Mouse (Mus musculus) frontal cortex, adult (tissue): Measurements from ENCODE around the gene Smco2.

Experiments
- ATAC-seq: cut with Nextera tagmentation; 2 replicates; pipeline ENCODE4 v1.9.2; 2017; ENCODE audit warnings: mild to moderate bottlenecking, moderate library complexity, mixed read lengths; ENCODE audit not compliant: low TSS enrichment

Smco2 gene

GRCm38 (mm10) chr6:146901929-146902328, 52.0 kb downstream of the Smco2 start:
- ATAC-seq, result no peak

GRCm38 (mm10) chr6:146903632-146904031, 53.7 kb downstream of the Smco2 start:
- ATAC-seq, result no peak

- no peak for ATAC-seq
These were observed 54.8 kb downstream of the Smco2 start for GRCm38 (mm10) chr6:146904707-146905106.

GRCm38 (mm10) chr6:146906000-146906786, 56.3 kb downstream of the Smco2 start:
- no peak for ATAC-seq

- no peak for ATAC-seq
These were observed 57.3 kb downstream of the Smco2 start for GRCm38 (mm10) chr6:146907061-146907794.

GRCm38 (mm10) chr6:146907795-146908190, 57.9 kb downstream of the Smco2 start:
- ATAC-seq, result no peak

GRCm38 (mm10) chr6:146908801-146909200, 58.9 kb downstream of the Smco2 start:
- no peak for ATAC-seq

- ATAC-seq, result peak; percentile 55; the same call in 1 of the 2 replicates
These were observed 60.0 kb downstream of the Smco2 start for GRCm38 (mm10) chr6:146909725-146910489.

- no peak for ATAC-seq
These were observed 60.9 kb downstream of the Smco2 start for GRCm38 (mm10) chr6:146910801-146911200.

GRCm38 (mm10) chr6:146912835-146913488, 63.1 kb downstream of the Smco2 start:
- ATAC-seq, result no peak

- ATAC-seq, result no peak
These were observed 63.7 kb downstream of the Smco2 start for GRCm38 (mm10) chr6:146913489-146914198.

GRCm38 (mm10) chr6:146915808-146916207, 65.9 kb downstream of the Smco2 start:
- ATAC-seq, result no peak

GRCm38 (mm10) chr6:146917396-146917795, 67.5 kb downstream of the Smco2 start:
- no peak for ATAC-seq

GRCm38 (mm10) chr6:146918341-146918740, 68.4 kb downstream of the Smco2 start:
- no peak for ATAC-seq
